Mouse (Mus musculus): ENCODE results near the gene Dtx4. TPM values are rescaled to one million over a fixed set of nuclear protein-coding genes. Genes with fewer than 3 reads are reported as not detected.

Dtx4 gene
- polyA plus RNA-seq, 1 experiment, result 5.0 TPM

DNA sequence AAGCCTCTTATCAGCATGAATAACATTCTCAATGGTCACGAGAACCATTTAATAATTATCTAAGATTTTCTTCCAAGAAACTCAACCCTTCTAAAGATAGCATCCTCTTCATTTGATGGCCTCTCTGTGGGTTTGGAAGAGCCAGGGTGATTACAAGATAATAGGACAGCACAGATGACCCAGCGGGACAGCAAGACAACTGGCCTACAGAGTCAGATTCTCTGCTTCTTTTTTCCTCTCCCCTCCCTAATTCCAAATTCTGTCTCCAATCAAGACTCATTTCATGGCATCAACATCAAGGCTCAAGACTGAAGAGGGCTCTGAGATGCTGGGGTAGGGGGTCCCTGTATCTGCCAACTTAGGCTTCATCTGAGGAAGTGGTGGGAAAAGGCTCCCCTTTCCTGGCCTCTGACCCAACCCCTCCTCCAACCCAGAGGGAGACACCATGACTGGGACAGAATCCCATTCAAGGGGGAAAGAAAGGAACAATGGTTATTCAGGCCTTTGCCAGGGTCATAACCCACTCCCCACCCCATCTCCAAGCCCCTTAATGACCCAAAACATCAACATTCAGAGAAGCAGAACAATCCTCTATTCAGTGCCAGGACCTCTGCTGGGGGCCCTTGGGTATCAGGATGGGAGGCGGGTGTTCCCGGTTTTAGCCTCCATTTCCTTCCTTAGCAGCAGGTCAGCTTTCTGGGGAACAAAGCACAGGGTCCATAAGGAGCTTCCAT, 7.6 kb downstream of the Dtx4 start:
- Histone ChIP-seq H3K79me3 (ENCODE audit: low read depth) (no peaks in the 10 kb centered on the region), H3K27me3 (ENCODE audit: control insufficient read depth, insufficient read depth, insufficient read length) (no peaks in the 10 kb centered on the region), H3K79me2 (ENCODE audit: control insufficient read depth, insufficient read depth) (no peaks in the 10 kb centered on the region), H3K36me3 (ENCODE audit: control insufficient read depth, insufficient read depth) (no peaks in the 10 kb centered on the region), H3K4me3 (ENCODE audit: insufficient read depth, poor library complexity, severe bottlenecking) (no peak overlapping the region), H3ac (ENCODE audit: control insufficient read depth, insufficient read length, low read depth) (no peak overlapping the region)
- no peak for TF ChIP-seq FOSL1 (IDR thresholded peaks at IDR 0.05; ENCODE audit: insufficient read depth, low read length, poor library complexity, severe bottlenecking)
- no peak for TF ChIP-seq MYOG (IDR thresholded peaks at IDR 0.05; ENCODE audit: control insufficient read depth, extremely low read depth, insufficient read length)
- no peak for TF ChIP-seq CEBPB (IDR thresholded peaks at IDR 0.05; ENCODE audit: low read depth)
- no peak for TF ChIP-seq USF1 (IDR thresholded peaks at IDR 0.05; ENCODE audit: low read depth)
- TF ChIP-seq CTCF (IDR thresholded peaks at IDR 0.05; ENCODE audit: control insufficient read depth, insufficient read depth, insufficient read length), result no peak
- TF ChIP-seq MAX (IDR thresholded peaks at IDR 0.05), result no peak
- no peak for TF ChIP-seq MYOD1 (IDR thresholded peaks at IDR 0.05; ENCODE audit: control insufficient read depth, insufficient read length, low read depth)

GRCm38 (mm10) chr19:12491636-12492035, 9.6 kb downstream of the Dtx4 start:
- TF ChIP-seq FOSL1 (IDR thresholded peaks at IDR 0.05; ENCODE audit: insufficient read depth, low read length, poor library complexity, severe bottlenecking), result no peak
- no peak for TF ChIP-seq USF1 (IDR thresholded peaks at IDR 0.05; ENCODE audit: low read depth)
- no peak for TF ChIP-seq MYOG (IDR thresholded peaks at IDR 0.05; ENCODE audit: control insufficient read depth, extremely low read depth, insufficient read length)
- H3K4me3 ChIP-seq (ENCODE audit: insufficient read depth, poor library complexity, severe bottlenecking), result no peak overlapping the region
- no peaks in the 10 kb centered on the region for H3K27me3 ChIP-seq (ENCODE audit: control insufficient read depth, insufficient read depth, insufficient read length)
- H3K79me3 ChIP-seq (ENCODE audit: low read depth), result no peaks in the 10 kb centered on the region
- H3ac ChIP-seq (ENCODE audit: control insufficient read depth, insufficient read length, low read depth), result no peak overlapping the region
- no peaks in the 10 kb centered on the region for H3K79me2 ChIP-seq (ENCODE audit: control insufficient read depth, insufficient read depth)
- H3K36me3 ChIP-seq (ENCODE audit: control insufficient read depth, insufficient read depth), result no peaks in the 10 kb centered on the region

DNA sequence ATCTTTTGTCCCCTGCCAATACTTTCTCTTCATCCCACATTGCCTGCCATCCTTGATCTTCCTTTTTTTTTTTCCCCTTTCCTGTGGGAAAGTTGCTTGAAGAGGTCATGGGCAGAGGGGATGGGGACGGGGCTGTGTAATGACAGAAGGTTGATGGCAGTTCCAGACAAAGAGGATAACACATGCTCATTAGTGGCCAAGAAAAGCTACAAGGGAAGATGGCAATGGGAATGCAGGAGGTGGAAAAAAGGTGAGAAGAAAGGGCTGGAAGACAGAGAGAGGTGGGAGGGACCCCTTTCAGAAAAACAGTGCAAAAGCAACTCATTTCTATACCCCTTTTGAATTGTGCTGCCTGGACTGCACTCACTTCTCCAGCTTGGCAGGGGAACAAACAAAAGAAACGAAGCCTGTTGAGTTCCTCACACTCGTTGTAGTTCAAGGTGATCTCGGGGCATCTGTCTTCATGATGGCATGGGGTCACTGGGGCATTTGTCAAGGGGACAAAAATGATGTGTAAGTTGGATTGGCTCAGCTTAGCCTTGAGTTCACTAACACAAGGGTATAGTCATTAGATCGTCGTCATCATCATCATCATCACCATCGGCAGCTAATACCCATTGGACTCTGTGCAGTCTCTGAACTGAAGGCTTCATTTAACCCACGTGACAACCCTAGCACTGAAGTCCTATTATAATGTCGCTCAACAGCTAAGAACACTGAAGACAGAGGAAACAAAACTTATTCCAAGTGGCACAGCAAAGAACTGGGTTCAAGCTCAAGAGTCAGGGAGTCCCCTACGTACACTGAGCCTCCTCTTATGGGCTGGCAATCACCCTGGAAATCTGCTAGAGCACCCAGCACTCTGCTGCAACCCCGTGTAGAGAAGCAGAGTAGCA, 11.3 kb downstream of the Dtx4 start:
- Histone ChIP-seq H3ac (ENCODE audit: control insufficient read depth, insufficient read length, low read depth) (no peak overlapping the region), H3K27me3 (ENCODE audit: control insufficient read depth, insufficient read depth, insufficient read length) (no peaks in the 10 kb centered on the region), H3K36me3 (ENCODE audit: control insufficient read depth, insufficient read depth) (no peaks in the 10 kb centered on the region), H3K79me2 (ENCODE audit: control insufficient read depth, insufficient read depth) (no peaks in the 10 kb centered on the region), H3K4me3 (ENCODE audit: insufficient read depth, poor library complexity, severe bottlenecking) (no peak overlapping the region), H3K79me3 (ENCODE audit: low read depth) (no peaks in the 10 kb centered on the region)
- TF ChIP-seq CTCF (IDR thresholded peaks at IDR 0.05; ENCODE audit: control insufficient read depth, insufficient read depth, insufficient read length) (no peak), FOSL1 (IDR thresholded peaks at IDR 0.05; ENCODE audit: insufficient read depth, low read length, poor library complexity, severe bottlenecking) (no peak), CEBPB (IDR thresholded peaks at IDR 0.05; ENCODE audit: low read depth) (no peak), MAX (IDR thresholded peaks at IDR 0.05) (no peak), USF1 (IDR thresholded peaks at IDR 0.05; ENCODE audit: low read depth) (no peak), MYOG (IDR thresholded peaks at IDR 0.05; ENCODE audit: control insufficient read depth, extremely low read depth, insufficient read length) (no peak)

DNA sequence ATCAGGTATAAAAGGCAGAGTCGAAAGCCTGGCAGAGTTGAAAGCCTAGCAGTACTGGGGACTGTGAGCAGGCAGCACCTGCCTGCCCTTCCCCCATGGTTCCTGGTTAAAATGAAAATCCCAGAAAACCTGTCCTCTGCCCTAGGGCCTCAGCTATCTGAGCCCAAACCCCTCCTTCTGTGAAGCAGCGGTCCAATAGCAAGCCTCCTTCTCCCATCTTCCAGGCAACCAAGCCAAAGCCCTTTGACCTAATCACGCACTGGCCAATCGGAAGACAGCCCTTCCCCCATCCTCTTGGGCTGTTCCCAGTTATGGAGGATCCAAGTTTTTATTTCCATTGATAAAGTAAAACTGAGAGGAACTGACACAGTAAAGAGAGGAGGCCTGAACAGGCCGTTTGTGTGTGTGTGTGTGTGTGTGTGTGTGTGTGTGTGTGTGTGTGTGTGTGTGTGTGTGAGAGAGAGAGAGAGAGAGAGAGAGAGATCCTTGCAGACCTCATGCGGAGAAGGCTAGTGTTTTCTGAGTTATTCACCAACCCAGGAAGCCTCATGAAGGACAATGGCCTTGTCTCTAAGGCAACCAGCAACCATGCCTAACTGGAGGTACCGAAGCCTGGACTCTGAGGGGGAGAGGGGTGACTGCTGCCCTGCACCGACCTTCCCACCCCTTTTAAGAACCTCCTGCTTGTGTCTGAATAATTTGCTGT, 12.1 kb downstream of the Dtx4 start:
- Histone ChIP-seq H3K36me3 (ENCODE audit: control insufficient read depth, insufficient read depth) (no peaks in the 10 kb centered on the region), H3K79me3 (ENCODE audit: low read depth) (no peaks in the 10 kb centered on the region), H3ac (ENCODE audit: control insufficient read depth, insufficient read length, low read depth) (no peak overlapping the region), H3K27me3 (ENCODE audit: control insufficient read depth, insufficient read depth, insufficient read length) (no peaks in the 10 kb centered on the region), H3K4me3 (ENCODE audit: insufficient read depth, poor library complexity, severe bottlenecking) (no peak overlapping the region), H3K79me2 (ENCODE audit: control insufficient read depth, insufficient read depth) (no peaks in the 10 kb centered on the region)
- TF ChIP-seq CEBPB (IDR thresholded peaks at IDR 0.05; ENCODE audit: low read depth), result no peak
- TF ChIP-seq CTCF (IDR thresholded peaks at IDR 0.05; ENCODE audit: control insufficient read depth, insufficient read depth, insufficient read length), result no peak
- TF ChIP-seq MYOD1 (IDR thresholded peaks at IDR 0.05; ENCODE audit: control insufficient read depth, insufficient read length, low read depth), result no peak
- TF ChIP-seq MAX (IDR thresholded peaks at IDR 0.05), result no peak
- TF ChIP-seq USF1 (IDR thresholded peaks at IDR 0.05; ENCODE audit: low read depth), result no peak
- no peak for TF ChIP-seq FOSL1 (IDR thresholded peaks at IDR 0.05; ENCODE audit: insufficient read depth, low read length, poor library complexity, severe bottlenecking)
- no peak for TF ChIP-seq MYOG (IDR thresholded peaks at IDR 0.05; ENCODE audit: control insufficient read depth, extremely low read depth, insufficient read length)

- Histone ChIP-seq H3K79me3 (ENCODE audit: low read depth) (no peaks in the 10 kb centered on the region), H3K4me3 (ENCODE audit: insufficient read depth, poor library complexity, severe bottlenecking) (no peak overlapping the region), H3K27me3 (ENCODE audit: control insufficient read depth, insufficient read depth, insufficient read length) (no peaks in the 10 kb centered on the region), H3K79me2 (ENCODE audit: control insufficient read depth, insufficient read depth) (no peaks in the 10 kb centered on the region), H3ac (ENCODE audit: control insufficient read depth, insufficient read length, low read depth) (no peak overlapping the region), H3K36me3 (ENCODE audit: control insufficient read depth, insufficient read depth) (no peaks in the 10 kb centered on the region)
- TF ChIP-seq MAX (IDR thresholded peaks at IDR 0.05) (no peak), CTCF (IDR thresholded peaks at IDR 0.05; ENCODE audit: control insufficient read depth, insufficient read depth, insufficient read length) (peak; percentile 28), MYOG (IDR thresholded peaks at IDR 0.05; ENCODE audit: control insufficient read depth, extremely low read depth, insufficient read length) (no peak)
Observed at GRCm38 (mm10) chr19:12488205-12488966, 12.9 kb downstream of the Dtx4 start.
